Mouse (Mus musculus): ENCODE measurements around the gene Fat1.
A peak's percentile ranks its signal among the peaks of the same experiment; 100 is the strongest.

Gene Fat1

GRCm38 (mm10) chr8:45002686-45003085 is 67.4 kb downstream of the Fat1 start:
- no peak for DNase-seq (ENCODE audit: low spot score)

- DNase-seq (ENCODE audit: low spot score): no peak
These were observed 68.8 kb downstream of the Fat1 start for GRCm38 (mm10) chr8:45004021-45004420.

DNA sequence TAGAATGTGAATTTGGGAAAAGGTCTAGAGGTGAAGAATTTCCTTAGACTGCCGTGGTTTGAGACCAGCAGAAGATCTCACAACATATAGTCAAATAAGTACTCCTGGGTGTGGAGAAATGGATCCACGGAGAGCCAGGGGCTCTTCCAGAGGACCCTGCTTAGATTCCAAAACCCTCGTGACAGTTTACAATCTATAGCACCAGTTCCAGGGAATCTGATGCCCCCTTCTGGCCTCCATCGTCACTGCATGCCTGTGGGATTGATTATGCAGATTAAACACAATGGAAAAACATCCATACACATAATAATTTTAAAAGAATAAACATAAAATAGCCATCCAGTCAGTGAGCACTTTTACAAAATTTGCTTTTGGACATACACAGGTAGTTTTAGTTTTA is 75.4 kb downstream of the Fat1 start:
- DNase-seq (ENCODE audit: low spot score): peak; percentile 46

DNA sequence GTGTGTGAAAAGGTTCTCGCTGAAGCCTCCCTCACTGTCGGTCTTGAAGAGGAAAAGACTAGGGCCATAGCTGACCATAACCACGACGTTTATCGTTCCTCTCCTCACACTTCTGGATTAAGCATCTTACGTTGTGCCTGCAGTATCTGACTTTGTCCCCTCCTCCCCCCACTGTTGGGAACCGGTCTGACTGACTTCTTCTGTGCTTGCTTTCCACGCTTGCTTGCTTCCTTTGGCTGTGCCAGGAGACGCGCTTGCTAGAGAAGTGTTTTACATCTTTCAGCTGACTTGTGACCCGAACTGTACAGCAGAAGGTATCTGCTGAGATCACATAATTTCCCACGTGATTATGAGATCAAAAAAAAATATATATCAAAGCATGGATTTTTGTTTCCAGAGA is 76.5 kb downstream of the Fat1 start:
- DNase-seq (ENCODE audit: low spot score): peak; percentile 42

GRCm38 (mm10) chr8:45013852-45014251 is 78.6 kb downstream of the Fat1 start:
- no peak for DNase-seq (ENCODE audit: low spot score)

DNA sequence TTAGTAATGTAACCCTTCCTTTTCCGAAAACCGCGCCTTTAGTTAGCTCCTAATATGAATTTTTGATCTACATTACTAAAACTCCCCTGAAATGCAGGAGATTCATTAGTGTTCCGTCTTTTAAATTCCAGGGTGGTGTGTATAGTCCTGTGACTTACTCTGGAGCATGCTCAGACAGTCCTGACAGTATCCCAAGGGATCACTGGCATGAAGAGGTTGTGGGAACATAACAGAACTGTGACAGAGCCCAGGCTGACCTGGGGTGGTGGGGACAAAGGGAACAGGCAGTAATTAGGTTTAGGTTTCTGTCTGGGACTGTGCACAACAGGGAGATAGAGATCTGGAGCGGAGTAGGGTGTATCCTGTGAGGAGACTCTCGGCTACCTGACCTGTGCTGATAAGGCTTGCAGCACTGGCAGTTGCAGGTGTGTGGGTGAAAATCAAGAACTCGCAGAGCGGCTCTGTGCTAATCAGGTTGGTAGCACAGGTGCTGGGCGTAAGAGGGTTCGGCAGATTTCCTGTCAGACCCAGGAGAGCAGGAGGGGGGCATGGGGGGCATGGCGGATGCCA is 79.3 kb downstream of the Fat1 start:
- no peak for DNase-seq (ENCODE audit: low spot score)

DNA sequence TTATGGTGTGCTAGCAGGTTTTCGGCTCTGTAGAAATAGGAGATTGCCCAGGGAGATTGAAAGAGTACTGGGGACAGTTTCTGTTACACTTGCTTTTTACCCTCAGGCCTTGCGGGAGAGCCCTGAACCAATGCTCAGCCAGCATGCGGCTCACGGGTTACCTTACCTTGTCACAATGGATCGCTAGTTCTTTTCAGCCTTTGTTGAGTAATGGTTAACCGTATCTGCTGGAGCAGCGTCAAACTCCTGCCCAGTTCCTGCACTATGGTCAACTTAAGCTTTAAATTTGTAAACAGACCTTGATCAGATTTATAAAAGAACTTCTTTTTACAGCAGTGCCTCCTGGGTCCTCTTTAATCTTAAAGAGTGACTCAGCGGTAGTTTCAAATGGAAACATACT is 80.6 kb downstream of the Fat1 start:
- DNase-seq (ENCODE audit: low spot score): no peak

- DNase-seq (ENCODE audit: low spot score): no peak
These were observed 84.0 kb downstream of the Fat1 start for GRCm38 (mm10) chr8:45019241-45019640.

GRCm38 (mm10) chr8:45021171-45021570 is 85.9 kb downstream of the Fat1 start:
- DNase-seq (ENCODE audit: low spot score): no peak

DNA sequence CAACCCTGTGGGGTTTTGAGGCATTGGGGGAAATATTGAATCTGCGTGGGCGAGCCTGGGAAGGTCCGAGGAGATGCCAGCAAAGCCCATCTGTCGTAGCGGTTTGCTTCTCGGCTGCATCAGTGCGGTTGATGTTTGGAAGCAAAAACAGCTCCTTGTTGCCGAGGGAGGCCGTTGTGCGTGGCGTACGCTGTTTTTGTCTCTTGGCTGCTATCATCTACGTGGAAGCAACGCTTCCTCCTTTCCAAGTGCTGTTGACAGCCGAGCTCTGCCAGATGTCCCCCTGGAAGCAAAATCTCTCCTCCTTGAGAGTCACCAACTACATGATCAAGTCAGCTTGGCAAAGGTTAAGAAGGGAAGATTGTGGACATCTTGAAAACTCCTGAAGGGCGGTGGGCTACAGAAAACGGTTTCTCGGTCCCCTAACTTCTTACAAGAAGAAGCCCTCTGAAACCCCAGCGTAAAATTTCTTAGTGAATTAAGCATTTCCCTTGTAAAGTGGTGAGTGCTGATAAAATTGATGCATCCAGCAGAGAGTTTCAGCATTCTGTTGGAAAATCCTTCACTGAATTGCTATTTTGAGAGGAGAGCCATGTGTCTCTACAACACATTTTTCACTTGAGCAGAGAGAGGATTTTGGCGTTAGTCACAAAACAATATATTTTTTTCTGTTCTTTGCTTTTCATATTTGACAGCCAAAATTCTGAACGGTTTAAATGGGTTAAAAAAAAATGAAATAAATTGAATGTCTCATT is 86.8 kb downstream of the Fat1 start:
- DNase-seq (ENCODE audit: low spot score): no peak

GRCm38 (mm10) chr8:45028081-45028497 is 92.8 kb downstream of the Fat1 start:
- no peak for DNase-seq (ENCODE audit: low spot score)

DNA sequence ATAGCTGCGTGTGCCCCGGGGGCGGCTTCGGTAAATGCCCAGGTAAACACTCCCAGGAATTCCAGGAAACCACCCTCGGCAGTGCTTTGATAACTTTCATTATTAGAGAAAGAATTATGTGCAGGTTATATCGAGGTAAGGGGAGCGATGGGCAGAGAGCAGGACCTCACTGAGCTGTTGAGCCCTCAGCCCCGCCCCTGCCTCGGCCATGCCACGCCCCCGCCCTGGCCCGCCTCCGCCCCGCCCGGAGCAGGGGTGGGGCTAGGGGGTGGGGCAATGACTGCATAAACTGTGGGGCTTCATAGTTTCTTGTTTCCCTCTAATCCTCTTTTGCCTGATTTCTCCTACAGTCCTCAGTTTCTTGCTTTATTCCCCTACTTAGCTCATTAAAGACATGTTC is 103.1 kb downstream of the Fat1 start:
- DNase-seq (ENCODE audit: low spot score): no peak

DNA sequence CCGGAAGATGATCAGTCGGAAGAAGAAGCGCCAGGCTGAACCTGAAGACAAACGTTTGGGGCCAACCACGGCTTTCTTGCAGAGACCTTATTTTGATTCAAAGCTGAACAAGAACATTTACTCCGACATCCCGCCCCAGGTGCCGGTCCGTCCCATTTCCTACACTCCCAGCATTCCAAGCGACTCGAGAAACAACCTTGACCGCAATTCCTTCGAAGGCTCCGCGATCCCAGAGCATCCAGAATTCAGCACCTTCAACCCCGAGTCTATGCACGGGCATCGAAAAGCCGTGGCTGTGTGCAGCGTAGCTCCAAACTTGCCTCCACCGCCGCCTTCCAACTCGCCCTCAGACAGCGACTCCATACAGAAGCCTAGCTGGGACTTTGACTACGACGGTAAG is 108.9 kb downstream of the Fat1 start:
- no peak for DNase-seq (ENCODE audit: low spot score)

DNA sequence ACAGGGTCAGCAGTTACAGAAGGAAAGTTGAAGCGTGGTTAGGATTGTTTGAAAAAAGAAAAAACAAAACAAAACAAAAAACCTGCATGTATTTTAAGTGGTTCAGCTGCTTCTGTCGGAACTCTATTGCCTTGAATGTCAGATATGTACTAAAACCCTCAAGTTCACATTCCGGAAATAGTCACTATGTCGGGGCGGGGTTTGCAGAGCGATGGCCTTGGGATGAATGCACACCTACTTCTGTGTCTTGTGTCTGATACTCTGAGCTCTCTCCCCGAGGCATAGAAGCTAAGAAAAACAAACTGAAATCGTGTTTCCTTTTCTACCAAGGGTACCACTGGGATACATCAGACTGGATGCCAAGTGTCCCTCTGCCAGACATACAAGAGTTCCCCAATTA is 115.2 kb downstream of the Fat1 start:
- no peak for DNase-seq (ENCODE audit: low spot score)

DNA sequence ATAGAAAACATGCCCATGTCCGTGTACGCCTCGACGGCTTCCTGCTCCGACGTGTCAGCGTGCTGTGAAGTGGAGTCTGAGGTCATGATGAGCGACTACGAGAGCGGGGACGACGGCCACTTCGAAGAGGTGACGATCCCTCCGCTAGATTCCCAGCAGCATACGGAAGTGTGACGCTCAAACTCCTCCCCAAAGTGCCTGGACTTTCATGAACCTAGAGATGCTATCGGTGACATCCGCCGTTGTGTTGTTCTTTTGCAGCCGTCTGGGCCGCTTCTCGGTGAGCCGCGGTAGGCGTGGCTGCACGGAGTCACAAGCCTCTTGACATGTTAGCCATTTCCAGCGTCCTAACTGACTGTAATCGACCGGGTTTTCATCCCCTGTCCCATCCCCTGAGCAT is 116.0 kb downstream of the Fat1 start:
- no peak for DNase-seq (ENCODE audit: low spot score)

GRCm38 (mm10) chr8:45052205-45052604 is 117.0 kb downstream of the Fat1 start:
- no peak for DNase-seq (ENCODE audit: low spot score)

- no peak for DNase-seq (ENCODE audit: low spot score)
These were observed 117.4 kb downstream of the Fat1 start for GRCm38 (mm10) chr8:45052618-45053017.

DNA sequence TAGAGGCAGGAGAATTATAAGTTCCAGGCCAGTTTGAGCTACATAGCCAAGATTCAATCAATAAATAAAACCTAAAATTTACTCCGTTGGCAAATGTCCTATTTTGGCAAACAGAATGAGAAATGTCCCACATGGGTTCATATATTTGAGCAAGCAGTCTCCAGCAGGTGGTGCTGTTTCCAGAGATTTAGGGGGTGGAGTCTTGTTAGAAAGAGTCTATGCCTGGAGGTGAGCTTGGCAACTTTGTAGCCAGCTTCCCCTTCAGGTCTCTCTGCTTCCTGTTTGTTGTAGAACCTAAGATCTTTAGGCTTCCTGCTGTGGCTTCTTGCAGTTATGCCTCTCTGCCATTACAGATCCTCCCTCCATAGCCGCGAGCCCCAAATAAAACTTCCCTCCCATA is 120.3 kb downstream of the Fat1 start:
- DNase-seq (ENCODE audit: low spot score): no peak

GRCm38 (mm10) chr8:45056810-45057209 is 121.6 kb downstream of the Fat1 start:
- DNase-seq (ENCODE audit: low spot score): no peak

- no peak for DNase-seq (ENCODE audit: low spot score)
These were observed 124.8 kb downstream of the Fat1 start for GRCm38 (mm10) chr8:45060083-45060482.

DNA sequence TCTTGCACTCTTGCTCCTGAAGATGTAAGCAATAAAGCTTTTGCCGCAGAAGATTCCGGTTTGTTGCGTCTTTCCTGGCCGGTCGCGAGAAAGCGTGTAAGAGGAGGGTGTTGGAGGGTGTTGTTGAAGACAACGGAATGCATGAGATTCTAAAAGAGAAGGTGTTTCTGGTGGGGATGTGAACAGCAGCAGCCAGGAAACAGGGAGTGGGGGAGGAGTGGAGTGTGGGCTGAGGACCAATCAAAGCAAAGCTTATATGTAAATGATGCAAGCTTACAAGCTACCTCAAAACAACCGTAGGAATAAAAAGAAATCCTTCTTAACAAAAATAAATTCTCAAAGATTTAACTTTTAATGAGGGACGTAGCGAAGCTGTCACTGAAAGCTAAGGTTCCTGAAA is 127.1 kb downstream of the Fat1 start:
- no peak for DNase-seq (ENCODE audit: low spot score)

DNA sequence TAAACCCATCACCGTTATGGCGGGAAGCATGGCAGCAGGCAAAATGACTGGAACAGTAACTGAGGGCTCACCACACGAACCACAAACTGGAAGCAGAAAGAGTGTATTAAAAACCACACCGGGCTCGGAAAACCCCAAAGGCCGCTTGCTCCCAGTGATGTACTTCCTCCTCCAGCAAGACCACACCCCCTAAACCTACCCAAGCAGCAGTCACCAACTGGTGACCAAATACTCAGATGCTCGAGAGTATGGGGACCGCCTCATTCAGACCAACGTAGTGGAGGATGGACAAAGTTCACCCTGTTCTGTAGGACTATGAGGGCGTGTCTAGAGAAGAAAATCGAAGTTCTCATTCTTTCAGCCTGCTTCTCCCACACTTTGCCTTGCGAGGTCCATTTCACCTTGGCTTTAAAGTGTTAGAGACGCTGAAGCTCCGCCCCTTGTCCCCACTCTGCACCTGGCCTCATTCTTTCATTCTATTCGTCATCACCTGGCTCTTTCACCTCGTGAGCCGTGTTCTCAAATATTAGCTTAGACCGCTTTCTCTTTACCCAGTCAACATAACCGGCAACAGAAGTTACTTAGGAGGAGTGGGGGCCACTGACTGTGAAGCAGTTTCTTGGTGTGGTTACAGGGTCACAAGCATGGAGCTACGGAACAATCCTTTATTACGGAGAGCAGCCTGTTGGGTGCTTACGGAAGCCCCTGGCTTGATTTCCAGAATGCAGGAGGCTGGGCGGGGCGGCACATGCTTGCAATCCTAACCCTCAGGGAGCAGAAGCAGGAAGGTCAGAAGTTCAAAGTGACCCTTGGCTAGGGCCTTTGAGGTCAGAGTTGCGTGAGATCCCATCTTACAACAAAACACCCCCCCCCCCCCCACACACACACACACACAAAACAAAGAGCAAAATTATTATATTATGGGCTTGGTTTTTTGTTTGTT is 128.0 kb downstream of the Fat1 start:
- no peak for DNase-seq (ENCODE audit: low spot score)

Data from urinary bladder, postnatal 14 days (tissue).